Mouse (Mus musculus) layer of hippocampus, postnatal 36 days (tissue): ENCODE data around the gene Krt71. TPM values are rescaled to one million over a fixed set of nuclear protein-coding genes. Genes with fewer than 3 reads are reported as not detected.

Experiments used
- microRNA-seq, 2 experiments: library from miRNA; unstranded; fragments of <30 nt; microRNA quantifications; one replicate each; pipeline ENCODE4 v1.2.0; 2021
- total RNA-seq, 2 experiments: library from RNA; stranded (reverse); gene quantifications; 2 replicates each; pipeline ENCODE4 v1.2.3; 2021

Krt71 gene
- total RNA-seq, 2 experiments from 2014 or later, result not detected

Small RNAs within 50 kb of the gene (microRNA-seq; reads per million reads assigned to microRNA genes)
- gene Gm44323 (0 reads per million in 2 experiments), gene Gm44342 (0 reads per million in 2 experiments)

Other genes with a start within 250 kb of the Krt71 start
- gene Gm49425, start 225.8 kb downstream of the Krt71 start, total RNA-seq, result not detected
- gene Krt84, start 210.3 kb downstream of the Krt71 start, total RNA-seq, result not detected
- gene Krt82, start 192.4 kb downstream of the Krt71 start, total RNA-seq, result not detected
- not detected for gene Krt90, start 180.2 kb downstream of the Krt71 start, total RNA-seq
- gene Krt75, start 169.2 kb downstream of the Krt71 start, total RNA-seq, result not detected
- gene Gm5414, start 114.9 kb downstream of the Krt71 start, total RNA-seq, result not detected
- gene Gm5478, start 95.7 kb downstream of the Krt71 start, total RNA-seq, result not detected
- not detected for gene Krt6b, start 62.8 kb downstream of the Krt71 start, total RNA-seq
- not detected for gene Krt6a, start 48.8 kb downstream of the Krt71 start, total RNA-seq
- under 1 TPM; 0.56 to 0.85 TPM for gene Krt5, start 30.2 kb downstream of the Krt71 start, total RNA-seq
- gene Krt72, start 43.4 kb upstream of the Krt71 start, total RNA-seq, result not detected
- 1 to 10 TPM; 5.8 to 8.1 TPM for gene Krt73, start 59.2 kb upstream of the Krt71 start, total RNA-seq
- gene Krt2, start 75.1 kb upstream of the Krt71 start, total RNA-seq, result 1 to 10 TPM; 4.6 to 6.4 TPM
- 1 to 10 TPM; 3.5 to 4.6 TPM for gene Krt1, start 107.7 kb upstream of the Krt71 start, total RNA-seq
- 10 to 100 TPM in 1 of 2 experiments, 1 to 10 TPM in 1; 9.2 to 10.1 TPM for gene Krt77, start 126.6 kb upstream of the Krt71 start, total RNA-seq
- not detected for gene Krt76, start 149.8 kb upstream of the Krt71 start, total RNA-seq
- gene Krt4, start 181.6 kb upstream of the Krt71 start, total RNA-seq, result not detected
- not detected for gene Krt79, start 197.2 kb upstream of the Krt71 start, total RNA-seq
- gene Krt78, start 211.2 kb upstream of the Krt71 start, total RNA-seq, result not detected